Mouse (Mus musculus) intestine, postnatal 0 days (tissue): Measurements from ENCODE around the gene Qrich1. TPM values are rescaled to one million over a fixed set of nuclear protein-coding genes. Genes with fewer than 3 reads are reported as not detected.

Experiments used
- ATAC-seq: fragments of 200-750 bp; cut with Nextera tagmentation; 2 replicates; pipeline ENCODE4 v1.8.0; 2017; ENCODE audit warnings: mild to moderate bottlenecking, moderate TSS enrichment, moderate library complexity
- H3K27ac ChIP-seq: fragments of 300-500 bp; sonication (generic); 2 replicates; pipeline ENCODE4 v1.5.1; 2014; ENCODE audit warnings: mild to moderate bottlenecking, low read depth, low read length, moderate library complexity
- H3K27me3 ChIP-seq: fragments of 300-500 bp; sonication (generic); replicated peaks from 2 replicates; pipeline ENCODE4 v1.6.1; 2014; ENCODE audit warnings: low read length, mixed read lengths; ENCODE audit not compliant: control insufficient read depth, insufficient read depth
- H3K36me3 ChIP-seq: fragments of 300-500 bp; sonication (generic); 2 replicates; pipeline ENCODE4 v1.6.1; 2014; ENCODE audit warnings: mild to moderate bottlenecking, moderate library complexity; ENCODE audit not compliant: control insufficient read depth, insufficient read depth
- H3K4me1 ChIP-seq: fragments of 300-500 bp; sonication (generic); replicated peaks from 2 replicates; pipeline ENCODE4 v1.6.1; 2014; ENCODE audit warnings: antibody characterized with exemption, low read length, mixed read lengths; ENCODE audit not compliant: control insufficient read depth, insufficient read depth
- H3K4me2 ChIP-seq: fragments of 300-500 bp; sonication (generic); replicated peaks from 2 replicates; pipeline ENCODE4 v1.6.1; 2014; ENCODE audit warnings: low read depth, mild to moderate bottlenecking, moderate library complexity
- H3K4me3 ChIP-seq: fragments of 300-500 bp; sonication (generic); 2 replicates; pipeline ENCODE4 v1.5.1; 2014; ENCODE audit warnings: low read depth, low read length
- H3K9ac ChIP-seq: fragments of 300-500 bp; sonication (generic); 2 replicates; pipeline ENCODE4 v1.6.1; 2014; ENCODE audit warnings: mild to moderate bottlenecking, low read depth, low read length
- H3K9me3 ChIP-seq: fragments of 300-500 bp; sonication (generic); 2 replicates; pipeline ENCODE4 v1.6.1; 2016; ENCODE audit warnings: mixed run types; ENCODE audit not compliant: control insufficient read depth
- CTCF ChIP-seq: sonication (generic); IDR thresholded peaks from 2 replicates; pipeline ENCODE4 v1.5.1; 2016; ENCODE audit warnings: low read depth, mild to moderate bottlenecking, control low read depth, antibody characterized with exemption, moderate library complexity
- WGBS: fragments of 180-500 bp; shearing (Covaris S2); extraction: QIAGEN DNeasy Blood & Tissue Kit; methylation state at CpG from one replicate; pipeline ENCODE4 v1.1.7; 2014; 5-methylcytosine and 5-hydroxymethylcytosine counted together
- polyA plus RNA-seq: library from polyadenylated mRNA; unstranded; fragments of >200 nt; fragmentation: Nextera tagmentation; extraction: Ambion mirVana; gene quantifications from 2 replicates; pipeline ENCODE4 v1.2.1, GENCODE M21; 2015

Qrich1 gene
- polyA plus RNA-seq, 1 experiment from 2014 or later = 46.8 TPM

- Histone ChIP-seq H3K36me3 (peaks cover 76% of the 10 kb centered on the region), H3K4me2 (no peak overlapping the region), H3K4me3 (no peak overlapping the region), H3K4me1 (no peaks in the 10 kb centered on the region), H3K27me3 (no peaks in the 10 kb centered on the region), H3K9me3 (no peaks in the 10 kb centered on the region), H3K27ac (no peak overlapping the region), H3K9ac (no peak overlapping the region)
- no peak for TF ChIP-seq CTCF
- no peak for ATAC-seq
- WGBS = 92% methylated on average over 3 of the region's 3 CpGs
These were observed 29.4 kb downstream of the Qrich1 start for GRCm38 (mm10) chr9:108545986-108546385.

DNA sequence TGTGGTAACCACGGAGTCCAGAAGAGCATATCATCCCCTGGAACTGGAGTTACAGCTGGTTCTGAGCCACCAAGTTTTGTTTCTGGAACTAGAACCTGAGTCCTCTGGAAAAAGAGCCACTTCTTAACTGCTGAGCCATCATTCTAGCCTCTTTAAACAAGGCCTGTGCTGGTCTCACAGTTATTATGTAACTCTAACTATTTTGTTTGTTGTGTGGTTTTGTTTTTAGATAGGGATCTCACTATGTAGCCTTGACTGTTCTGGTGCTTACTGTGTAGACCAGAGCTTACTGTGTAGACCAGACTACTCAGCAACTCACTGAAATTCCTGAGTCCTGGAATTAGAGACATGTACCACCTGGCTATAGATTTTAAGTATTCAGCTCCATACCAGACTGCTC is 30.3 kb downstream of the Qrich1 start:
- Histone ChIP-seq H3K9ac (no peak overlapping the region), H3K9me3 (no peaks in the 10 kb centered on the region), H3K27me3 (no peaks in the 10 kb centered on the region), H3K36me3 (peaks cover 67% of the 10 kb centered on the region), H3K4me3 (no peak overlapping the region), H3K4me2 (no peak overlapping the region), H3K27ac (no peak overlapping the region), H3K4me1 (no peaks in the 10 kb centered on the region)
- TF ChIP-seq CTCF = no peak
- ATAC-seq = no peak
- WGBS = 79% methylated on average over 1 of the region's 1 CpGs

GRCm38 (mm10) chr9:108559169-108559568 is 42.6 kb downstream of the Qrich1 start:
- H3K9ac ChIP-seq = no peak overlapping the region
- no peak overlapping the region for H3K4me2 ChIP-seq
- no peaks in the 10 kb centered on the region for H3K27me3 ChIP-seq
- no peak overlapping the region for H3K4me3 ChIP-seq
- H3K9me3 ChIP-seq = no peaks in the 10 kb centered on the region
- H3K27ac ChIP-seq = no peak overlapping the region
- H3K36me3 ChIP-seq = peaks cover 60% of the 10 kb centered on the region
- no peaks in the 10 kb centered on the region for H3K4me1 ChIP-seq
- ATAC-seq = no peak
- no peak for TF ChIP-seq CTCF
- 90% methylated on average over 4 of the region's 4 CpGs for WGBS

GRCm38 (mm10) chr9:108560227-108560841 is 43.7 kb downstream of the Qrich1 start, which contains the start of gene Impdh2:
Gene Impdh2, plus strand, starts transcription at chr9:108560286.
- peak; percentile 30; the same call in 1 of the 2 replicates for TF ChIP-seq CTCF
- Histone ChIP-seq H3K36me3 (peaks cover 56% of the 10 kb centered on the region), H3K27ac (no peak within 1 kb of the TSS; the same call in 1 of the 2 replicates), H3K4me2 (peak within 1 kb of the TSS; percentile 63), H3K9me3 (no peaks in the 10 kb centered on the region), H3K27me3 (no peaks in the 10 kb centered on the region), H3K4me1 (no peaks in the 10 kb centered on the region), H3K9ac (peak within 1 kb of the TSS; percentile 65), H3K4me3 (peak within 1 kb of the TSS; percentile 49)
- WGBS = under 1% methylated on average over 51 of the region's 53 CpGs
- ATAC-seq = peak; percentile 98

- ATAC-seq = no peak
- no peak overlapping the region for H3K9ac ChIP-seq
- peaks cover 9% of the 10 kb centered on the region; the same call in 1 of the 2 replicates for H3K4me1 ChIP-seq
- peak overlapping the region; percentile 41; the same call in 1 of the 2 replicates for H3K27ac ChIP-seq
- no peak overlapping the region for H3K4me2 ChIP-seq
- peaks cover 27% of the 10 kb centered on the region; the same call in 1 of the 2 replicates for H3K36me3 ChIP-seq
- no peak overlapping the region for H3K4me3 ChIP-seq
- no peak for TF ChIP-seq CTCF
- H3K27me3 ChIP-seq = no peaks in the 10 kb centered on the region
- no peaks in the 10 kb centered on the region for H3K9me3 ChIP-seq
- WGBS = 90% methylated on average over 8 of the region's 8 CpGs
These were observed 47.1 kb downstream of the Qrich1 start for GRCm38 (mm10) chr9:108563671-108564070.

GRCm38 (mm10) chr9:108564131-108564530 is 47.5 kb downstream of the Qrich1 start:
- Histone ChIP-seq H3K9ac (no peak overlapping the region), H3K4me3 (no peak overlapping the region), H3K9me3 (no peaks in the 10 kb centered on the region), H3K27ac (peak overlapping the region; percentile 41; the same call in 1 of the 2 replicates), H3K27me3 (no peaks in the 10 kb centered on the region), H3K4me1 (peaks cover 9% of the 10 kb centered on the region; the same call in 1 of the 2 replicates), H3K4me2 (no peak overlapping the region), H3K36me3 (peaks cover 25% of the 10 kb centered on the region; the same call in 1 of the 2 replicates)
- no peak for TF ChIP-seq CTCF
- WGBS = 57% methylated on average over 7 of the region's 7 CpGs
- ATAC-seq = no peak
